Mouse (Mus musculus): ENCODE measurements around the gene Gemin7.
A peak's percentile ranks its signal among the peaks of the same experiment; 100 is the strongest.

Gene Gemin7

GRCm38 (mm10) chr7:19546007-19546406, 31.4 kb downstream of the Gemin7 start:
- DNase-seq (ENCODE audit: low spot score): no peak

GRCm38 (mm10) chr7:19543584-19543983, 33.8 kb downstream of the Gemin7 start:
- peak; percentile 34 for DNase-seq (ENCODE audit: low spot score)

- DNase-seq (ENCODE audit: low spot score): no peak
Observed at GRCm38 (mm10) chr7:19542155-19542691, 35.2 kb downstream of the Gemin7 start.

- no peak for DNase-seq (ENCODE audit: low spot score)
Observed at GRCm38 (mm10) chr7:19541681-19542154, 35.7 kb downstream of the Gemin7 start.

GRCm38 (mm10) chr7:19540771-19541566, 36.4 kb downstream of the Gemin7 start:
- no peak for DNase-seq (ENCODE audit: low spot score)

GRCm38 (mm10) chr7:19534676-19535075, 42.7 kb downstream of the Gemin7 start:
- DNase-seq (ENCODE audit: low spot score): no peak

- no peak for DNase-seq (ENCODE audit: low spot score)
Observed at GRCm38 (mm10) chr7:19532240-19532639, 45.2 kb downstream of the Gemin7 start.

- no peak for DNase-seq (ENCODE audit: low spot score)
Observed at GRCm38 (mm10) chr7:19531077-19531476, 46.3 kb downstream of the Gemin7 start.

GRCm38 (mm10) chr7:19525105-19525481, 52.3 kb downstream of the Gemin7 start:
- DNase-seq (ENCODE audit: low spot score): no peak

GRCm38 (mm10) chr7:19524420-19525104, 52.8 kb downstream of the Gemin7 start:
- DNase-seq (ENCODE audit: low spot score): no peak

GRCm38 (mm10) chr7:19523757-19524419, 53.5 kb downstream of the Gemin7 start:
- peak; percentile 75 for DNase-seq (ENCODE audit: low spot score)

GRCm38 (mm10) chr7:19523017-19523756, 54.2 kb downstream of the Gemin7 start:
- DNase-seq (ENCODE audit: low spot score): no peak

GRCm38 (mm10) chr7:19520032-19520431, 57.4 kb downstream of the Gemin7 start:
- DNase-seq (ENCODE audit: low spot score): no peak

- DNase-seq (ENCODE audit: low spot score): peak; percentile 65
Observed at GRCm38 (mm10) chr7:19517652-19518365, 59.6 kb downstream of the Gemin7 start, which contains the start of gene Nkpd1. Nkpd1 (plus strand) TSS chr7:19517838.
